Mouse (Mus musculus): ENCODE measurements around the gene Ercc4. TPM values are rescaled to one million over a fixed set of nuclear protein-coding genes. Genes with fewer than 3 reads are reported as not detected.
A peak's percentile ranks its signal among the peaks of the same experiment; 100 is the strongest.

Gene Ercc4
- polyA plus RNA-seq, 1 experiment from 2014 or later = 18.5 TPM

DNA sequence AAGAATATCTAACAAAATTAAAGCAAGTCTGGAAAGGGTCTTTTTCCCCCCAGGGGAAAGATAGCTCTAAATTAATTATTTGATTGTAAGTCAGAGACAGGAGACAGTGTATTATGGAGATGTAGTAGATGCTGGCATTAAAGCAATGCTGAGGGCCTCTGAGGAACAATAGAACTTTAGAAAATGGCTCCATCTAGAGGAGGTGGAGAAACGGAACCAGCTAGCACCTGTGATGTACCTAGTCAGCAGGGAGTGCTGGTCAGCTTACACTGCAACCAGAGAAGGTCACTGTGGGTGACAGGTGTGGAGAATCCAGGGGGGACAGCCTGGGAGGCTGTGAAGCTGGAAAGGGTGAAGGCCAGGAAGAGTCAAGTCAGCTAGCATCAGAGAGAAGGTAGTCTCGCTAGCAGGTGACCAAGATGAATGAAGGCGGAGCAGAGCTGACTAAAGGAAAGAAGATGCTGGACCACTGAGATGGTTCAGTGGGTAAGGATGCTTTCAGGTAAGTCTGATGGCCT lies 48.7 kb downstream of the Ercc4 start:
- WGBS = 57% methylated on average over 3 of the region's 3 CpGs
- H3K27me3 ChIP-seq (ENCODE audit: control insufficient read depth, insufficient read depth, low read depth, low read length) = no peaks in the 10 kb centered on the region
- ATAC-seq = no peak
- no peaks in the 10 kb centered on the region for H3K9me3 ChIP-seq (replicated peaks; ENCODE audit: control insufficient read depth, low read length, poor library complexity, severe bottlenecking)
- H3K9ac ChIP-seq (ENCODE audit: low read depth, low read length) = no peak overlapping the region
- H3K4me3 ChIP-seq (ENCODE audit: low read depth, low read length) = no peak overlapping the region
- no peak overlapping the region for H3K4me2 ChIP-seq (ENCODE audit: low read length)
- H3K27ac ChIP-seq (ENCODE audit: low read length) = no peak overlapping the region; the same call in 1 of the 2 replicates
- no peaks in the 10 kb centered on the region for H3K36me3 ChIP-seq (ENCODE audit: control insufficient read depth, insufficient read depth, low read length)
- H3K4me1 ChIP-seq (ENCODE audit: control insufficient read depth, insufficient read depth, low read length) = peaks cover 13% of the 10 kb centered on the region

DNA sequence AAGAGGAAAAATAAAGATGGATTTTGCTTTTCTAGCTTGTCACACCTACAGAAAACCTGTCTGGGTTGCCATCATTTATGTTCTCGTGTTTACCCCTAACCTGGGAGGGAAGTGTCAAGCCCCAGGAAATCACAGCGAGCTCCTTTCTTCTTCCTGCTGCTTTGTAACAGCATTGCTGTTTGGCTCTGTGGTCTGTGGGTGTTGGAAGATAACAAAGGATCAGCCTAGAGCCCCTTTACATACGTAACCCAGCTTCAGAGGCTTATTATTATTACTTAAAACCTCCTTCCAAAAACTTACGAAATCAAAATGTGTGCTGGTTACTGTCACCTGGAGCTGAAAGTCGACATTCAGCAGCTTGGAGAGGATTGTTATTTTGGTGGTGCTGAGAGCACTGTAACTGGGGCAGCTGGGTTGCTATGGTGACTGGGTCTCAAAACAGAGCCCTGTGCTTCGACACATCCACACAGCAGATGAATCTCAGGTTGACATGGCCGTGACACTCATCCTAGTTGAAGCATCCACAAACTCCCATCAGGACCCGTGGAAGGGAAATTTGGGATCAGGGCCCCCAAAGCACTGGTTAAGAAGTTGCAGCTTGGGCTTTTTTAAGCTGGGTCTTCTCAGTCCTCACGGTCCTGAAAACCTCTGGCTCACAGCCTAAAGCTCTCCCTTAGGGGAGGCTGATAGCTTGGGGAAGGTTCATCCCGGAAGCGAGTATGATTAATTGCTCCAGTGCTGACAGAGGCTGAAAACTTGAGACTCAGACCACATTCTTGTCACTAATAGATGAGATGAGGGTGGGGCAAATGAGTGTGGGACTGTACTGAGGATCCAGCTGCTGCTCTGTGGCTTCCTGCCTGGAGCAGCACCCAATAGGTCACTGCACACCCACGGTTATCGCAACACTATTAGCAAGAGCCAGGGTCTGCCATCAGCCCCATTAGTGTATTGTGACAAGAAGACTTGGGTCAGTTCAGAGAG lies 49.7 kb downstream of the Ercc4 start:
- Histone ChIP-seq H3K36me3 (ENCODE audit: control insufficient read depth, insufficient read depth, low read length) (no peaks in the 10 kb centered on the region), H3K4me1 (ENCODE audit: control insufficient read depth, insufficient read depth, low read length) (peaks cover 13% of the 10 kb centered on the region), H3K9me3 (replicated peaks; ENCODE audit: control insufficient read depth, low read length, poor library complexity, severe bottlenecking) (no peaks in the 10 kb centered on the region), H3K4me2 (ENCODE audit: low read length) (peak overlapping the region; percentile 28; the same call in 1 of the 2 replicates), H3K27me3 (ENCODE audit: control insufficient read depth, insufficient read depth, low read depth, low read length) (no peaks in the 10 kb centered on the region), H3K27ac (ENCODE audit: low read length) (peak overlapping the region; percentile 66), H3K9ac (ENCODE audit: low read depth, low read length) (no peak overlapping the region), H3K4me3 (ENCODE audit: low read depth, low read length) (no peak overlapping the region)
- WGBS = 44% methylated on average over 13 of the region's 13 CpGs
- peak; percentile 69 for ATAC-seq

DNA sequence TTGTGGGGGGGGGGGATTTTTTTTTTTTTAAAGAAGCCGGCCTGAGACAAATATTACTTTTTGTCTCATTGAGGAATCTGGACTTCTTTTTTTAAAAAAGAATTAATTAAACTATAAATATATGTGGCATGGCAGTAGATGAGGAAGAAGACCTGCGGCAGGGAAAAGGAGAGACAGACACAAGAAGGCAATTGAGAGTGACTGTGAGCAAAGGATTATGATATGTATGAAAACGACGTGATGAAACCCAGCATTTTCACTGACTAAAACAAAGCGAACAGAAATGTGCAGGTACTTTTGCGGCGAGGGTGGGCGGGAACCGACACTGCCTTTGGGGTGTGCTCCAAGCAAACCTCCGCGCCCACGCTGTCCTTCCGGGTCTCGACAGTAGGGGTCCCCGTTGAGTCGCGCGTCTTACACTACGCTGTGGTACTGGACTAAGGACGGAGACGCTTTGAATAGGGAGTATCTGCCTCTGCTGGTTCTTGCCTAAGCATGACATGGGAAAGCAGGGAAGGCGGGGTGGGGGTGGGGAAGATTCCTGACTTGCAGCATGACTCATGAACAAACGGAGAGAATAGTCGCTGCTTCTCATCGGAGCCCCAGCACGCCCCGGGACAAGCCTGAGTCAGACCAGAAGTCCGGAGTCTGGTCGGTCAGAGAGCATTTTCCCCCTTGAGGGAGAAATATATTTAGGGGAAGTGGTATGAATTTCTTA lies 50.6 kb downstream of the Ercc4 start:
- H3K36me3 ChIP-seq (ENCODE audit: control insufficient read depth, insufficient read depth, low read length) = no peaks in the 10 kb centered on the region
- H3K4me3 ChIP-seq (ENCODE audit: low read depth, low read length) = peak overlapping the region; percentile 40
- 6% methylated on average over 29 of the region's 29 CpGs for WGBS
- H3K4me2 ChIP-seq (ENCODE audit: low read length) = peak overlapping the region; percentile 70
- H3K4me1 ChIP-seq (ENCODE audit: control insufficient read depth, insufficient read depth, low read length) = peaks cover 13% of the 10 kb centered on the region
- H3K9ac ChIP-seq (ENCODE audit: low read depth, low read length) = peak overlapping the region; percentile 65
- H3K27ac ChIP-seq (ENCODE audit: low read length) = 0 out of 2 replicates have a peak overlapping the region, but pooled peaks have one; percentile 33
- ATAC-seq = peak; percentile 97
- no peaks in the 10 kb centered on the region for H3K9me3 ChIP-seq (replicated peaks; ENCODE audit: control insufficient read depth, low read length, poor library complexity, severe bottlenecking)
- H3K27me3 ChIP-seq (ENCODE audit: control insufficient read depth, insufficient read depth, low read depth, low read length) = no peaks in the 10 kb centered on the region

DNA sequence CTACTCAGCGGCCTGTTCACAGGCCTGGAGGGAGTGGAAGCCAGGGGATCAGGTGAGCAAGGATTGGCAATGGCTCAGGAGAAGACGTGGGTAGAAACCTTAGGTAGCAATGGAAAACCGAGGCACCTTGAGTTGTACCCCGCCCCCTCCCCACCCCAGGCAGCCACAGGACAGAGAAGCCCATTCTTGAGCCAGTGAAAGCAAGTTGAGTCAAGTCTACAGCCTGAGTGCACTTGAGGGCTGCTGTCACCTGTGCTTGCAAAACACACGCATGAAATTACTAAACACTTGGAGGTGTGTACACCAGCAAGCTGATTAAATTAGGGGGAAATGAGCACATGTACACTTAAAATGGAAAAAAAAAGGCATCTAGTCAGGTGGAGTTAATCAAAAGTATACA lies 52.0 kb downstream of the Ercc4 start:
- Histone ChIP-seq H3K4me2 (ENCODE audit: low read length) (no peak overlapping the region), H3K9me3 (replicated peaks; ENCODE audit: control insufficient read depth, low read length, poor library complexity, severe bottlenecking) (no peaks in the 10 kb centered on the region), H3K4me3 (ENCODE audit: low read depth, low read length) (no peak overlapping the region), H3K9ac (ENCODE audit: low read depth, low read length) (no peak overlapping the region), H3K4me1 (ENCODE audit: control insufficient read depth, insufficient read depth, low read length) (peaks cover 13% of the 10 kb centered on the region), H3K27ac (ENCODE audit: low read length) (no peak overlapping the region), H3K36me3 (ENCODE audit: control insufficient read depth, insufficient read depth, low read length) (no peaks in the 10 kb centered on the region), H3K27me3 (ENCODE audit: control insufficient read depth, insufficient read depth, low read depth, low read length) (no peaks in the 10 kb centered on the region)
- no peak for ATAC-seq
- 82% methylated on average over 5 of the region's 5 CpGs for WGBS

DNA sequence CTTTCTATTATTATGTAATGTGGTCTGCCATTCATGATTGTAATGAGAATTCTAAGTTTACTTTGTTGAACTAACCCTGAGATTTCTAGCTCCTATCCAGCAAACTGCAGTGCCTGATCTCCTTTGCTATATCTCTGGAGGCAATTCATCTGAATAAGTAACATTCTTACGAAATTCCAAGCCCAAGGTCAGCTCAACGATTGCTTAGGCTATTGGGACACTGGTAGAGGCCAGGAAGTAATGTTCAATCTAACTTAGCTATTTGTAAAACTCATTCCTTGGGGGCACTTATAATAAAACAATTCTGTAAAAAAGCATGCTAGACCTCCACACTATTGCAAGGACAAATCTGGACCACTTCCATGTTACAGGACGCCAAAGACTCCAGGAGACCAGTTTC lies 58.2 kb downstream of the Ercc4 start:
- Histone ChIP-seq H3K9me3 (replicated peaks; ENCODE audit: control insufficient read depth, low read length, poor library complexity, severe bottlenecking) (peaks cover 8% of the 10 kb centered on the region; the same call in 1 of the 2 replicates), H3K4me2 (ENCODE audit: low read length) (no peak overlapping the region), H3K4me3 (ENCODE audit: low read depth, low read length) (no peak overlapping the region), H3K4me1 (ENCODE audit: control insufficient read depth, insufficient read depth, low read length) (no peaks in the 10 kb centered on the region), H3K36me3 (ENCODE audit: control insufficient read depth, insufficient read depth, low read length) (no peaks in the 10 kb centered on the region), H3K27me3 (ENCODE audit: control insufficient read depth, insufficient read depth, low read depth, low read length) (no peaks in the 10 kb centered on the region), H3K27ac (ENCODE audit: low read length) (no peak overlapping the region), H3K9ac (ENCODE audit: low read depth, low read length) (no peak overlapping the region)
- 76% methylated on average over 3 of the region's 3 CpGs for WGBS
- no peak for ATAC-seq

DNA sequence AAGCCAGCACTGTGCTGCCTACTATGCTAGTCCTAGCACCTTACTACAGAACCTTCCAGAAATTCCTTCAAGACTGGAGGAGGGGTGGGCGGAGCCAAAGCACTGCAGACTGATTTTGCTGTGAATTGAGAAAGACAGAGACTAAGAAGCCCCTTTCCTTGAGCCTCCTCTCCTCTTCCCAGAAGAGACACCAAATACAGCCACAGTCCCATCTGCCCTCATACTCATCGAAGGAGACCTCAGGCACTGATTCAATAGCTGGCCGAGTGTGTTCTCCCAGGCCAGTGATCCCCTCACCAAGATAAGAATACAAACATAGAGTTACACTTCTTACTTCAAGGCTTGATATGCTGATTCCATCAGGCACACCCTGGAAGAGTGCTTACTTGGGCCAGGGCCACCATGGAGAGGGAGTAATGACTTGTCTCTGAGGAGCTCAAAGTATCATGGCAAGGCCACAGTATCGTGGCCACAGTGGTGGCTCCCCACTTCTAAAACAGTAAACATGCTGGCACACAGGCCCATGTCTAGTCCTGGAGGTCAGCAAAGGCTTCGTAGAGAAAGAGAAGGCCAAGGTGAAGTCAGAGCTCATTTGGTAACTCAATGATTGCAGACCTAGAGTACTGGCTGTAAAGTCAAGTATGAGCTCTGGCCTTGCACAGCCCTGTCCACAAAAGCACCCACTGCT lies 63.7 kb downstream of the Ercc4 start:
- Histone ChIP-seq H3K9ac (ENCODE audit: low read depth, low read length) (no peak overlapping the region), H3K4me2 (ENCODE audit: low read length) (no peak overlapping the region), H3K27ac (ENCODE audit: low read length) (no peak overlapping the region), H3K4me1 (ENCODE audit: control insufficient read depth, insufficient read depth, low read length) (no peaks in the 10 kb centered on the region), H3K9me3 (replicated peaks; ENCODE audit: control insufficient read depth, low read length, poor library complexity, severe bottlenecking) (no peaks in the 10 kb centered on the region), H3K4me3 (ENCODE audit: low read depth, low read length) (no peak overlapping the region), H3K36me3 (ENCODE audit: control insufficient read depth, insufficient read depth, low read length) (no peaks in the 10 kb centered on the region), H3K27me3 (ENCODE audit: control insufficient read depth, insufficient read depth, low read depth, low read length) (no peaks in the 10 kb centered on the region)
- ATAC-seq = no peak
- WGBS = 92% methylated on average over 5 of the region's 5 CpGs

DNA sequence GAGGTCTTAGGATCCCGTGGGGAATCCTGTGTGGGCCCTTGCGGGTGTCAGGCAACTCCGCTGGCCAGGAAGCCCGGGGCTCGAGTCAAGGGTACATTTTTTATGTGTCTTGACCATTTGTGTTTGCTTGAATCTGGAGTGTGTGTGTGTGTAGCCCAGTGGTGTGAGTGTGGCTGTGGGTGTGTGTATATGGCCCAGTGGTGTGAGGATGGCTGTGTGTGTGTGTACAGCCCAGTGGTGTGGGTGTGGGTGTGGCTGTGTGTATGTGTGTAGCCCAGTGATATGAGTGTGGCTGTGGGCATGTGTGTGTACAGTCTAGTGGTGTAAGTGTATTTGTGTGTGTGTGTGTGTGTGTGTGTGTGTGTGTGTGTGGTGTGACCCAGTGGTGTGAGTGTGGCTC lies 73.0 kb downstream of the Ercc4 start:
- no peak for ATAC-seq
- 94% methylated on average over 5 of the region's 5 CpGs for WGBS

DNA sequence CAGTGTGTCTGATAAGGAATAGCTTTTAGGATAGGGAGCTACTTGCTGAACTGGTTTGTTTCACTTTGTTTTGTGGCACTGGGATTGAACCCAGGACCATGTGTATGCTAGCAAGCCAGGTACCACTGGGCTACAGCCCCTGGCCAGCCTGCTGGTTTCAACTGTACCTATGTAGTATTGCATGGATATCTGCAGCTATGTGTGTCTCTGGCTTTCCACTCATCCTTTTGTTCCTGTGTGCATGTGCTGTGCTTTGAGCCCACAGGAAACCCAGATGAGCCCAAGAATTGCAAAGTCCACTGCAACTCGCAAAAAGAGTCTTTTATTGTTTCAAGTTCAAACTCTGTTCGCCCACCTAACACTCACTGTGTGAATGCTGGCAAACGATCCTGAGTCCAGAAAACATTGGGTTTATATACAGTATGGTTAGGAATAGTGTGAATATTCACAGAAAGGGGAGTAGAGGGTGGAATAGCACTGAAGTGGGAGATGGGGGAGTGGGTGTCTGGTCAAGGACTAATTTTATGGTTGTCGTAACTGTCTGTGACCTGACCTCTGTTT lies 73.8 kb downstream of the Ercc4 start:
- WGBS = 93% methylated on average over 4 of the region's 4 CpGs

More for the DNA sequence above, 73.0 kb downstream of the Ercc4 start:
- Histone ChIP-seq H3K9me3 (replicated peaks; ENCODE audit: control insufficient read depth, low read length, poor library complexity, severe bottlenecking) (no peaks in the 10 kb centered on the region), H3K27ac (ENCODE audit: low read length) (no peak overlapping the region), H3K36me3 (ENCODE audit: control insufficient read depth, insufficient read depth, low read length) (no peaks in the 10 kb centered on the region), H3K27me3 (ENCODE audit: control insufficient read depth, insufficient read depth, low read depth, low read length) (no peaks in the 10 kb centered on the region), H3K4me3 (ENCODE audit: low read depth, low read length) (no peak overlapping the region), H3K4me1 (ENCODE audit: control insufficient read depth, insufficient read depth, low read length) (no peaks in the 10 kb centered on the region), H3K9ac (ENCODE audit: low read depth, low read length) (no peak overlapping the region), H3K4me2 (ENCODE audit: low read length) (no peak overlapping the region)

More for the DNA sequence above, 73.8 kb downstream of the Ercc4 start:
- H3K4me3 ChIP-seq (ENCODE audit: low read depth, low read length) = no peak overlapping the region
- H3K36me3 ChIP-seq (ENCODE audit: control insufficient read depth, insufficient read depth, low read length) = no peaks in the 10 kb centered on the region
- no peaks in the 10 kb centered on the region for H3K27me3 ChIP-seq (ENCODE audit: control insufficient read depth, insufficient read depth, low read depth, low read length)
- H3K9ac ChIP-seq (ENCODE audit: low read depth, low read length) = no peak overlapping the region
- ATAC-seq = no peak
- no peaks in the 10 kb centered on the region for H3K4me1 ChIP-seq (ENCODE audit: control insufficient read depth, insufficient read depth, low read length)
- no peak overlapping the region for H3K27ac ChIP-seq (ENCODE audit: low read length)
- no peak overlapping the region for H3K4me2 ChIP-seq (ENCODE audit: low read length)
- no peaks in the 10 kb centered on the region for H3K9me3 ChIP-seq (replicated peaks; ENCODE audit: control insufficient read depth, low read length, poor library complexity, severe bottlenecking)

Data from midbrain, embryonic 16.5 days (tissue).